Mouse (Mus musculus) granulocyte monocyte progenitor cell, adult 5-6 weeks (primary cell): ENCODE measurements around the gene Fkbp11. TPM values are rescaled to one million over a fixed set of nuclear protein-coding genes. Genes with fewer than 3 reads are reported as not detected.
"Not testable (repeated sequence)": the region's sequence is repeated elsewhere in the genome, so short reads cannot be mapped to it uniquely, and the experiment has no call there.

Source experiments
- ATAC-seq: replicated peaks from 2 replicates; pipeline ENCODE4 v1.8.0; 2016; ENCODE audit warnings: mild to moderate bottlenecking, moderate TSS enrichment, inconsistent platforms; ENCODE audit not compliant: poor library complexity, severe bottlenecking
- total RNA-seq, 2 experiments: library from RNA; stranded (forward) in 1 of 2; stranded (reverse) in 1 of 2; fragments of 200-712, 200-1000 nt in 1 of 2; fragments of >200 nt in 1 of 2; fragmentation: Nextera tagmentation in 1 of 2; gene quantifications; 2 replicates each; pipeline ENCODE4 v1.2.3; 2014 to 2017

The Fkbp11 gene
- total RNA-seq (2014; fragmentation: Nextera tagmentation) (37.6 and 39.9 TPM in 2 replicates), total RNA-seq (2017) (63.8 and 66.3 TPM in 2 replicates)

GRCm38 (mm10) chr15:98727443-98728321 lies at the start of gene Fkbp11:
TSS of gene Fkbp11 (minus strand) at chr15:98728198.
- ATAC-seq: peak; percentile 77

- 0 out of 2 replicates have a peak, but pooled peaks have one; percentile 8 for ATAC-seq
Measured at GRCm38 (mm10) chr15:98777762-98778161, 49.8 kb upstream of the Fkbp11 start, which contains the start of gene Wnt10b. TSS of gene Wnt10b (minus strand) at chr15:98778150.

GRCm38 (mm10) chr15:98777005-98777616 lies 49.1 kb upstream of the Fkbp11 start:
- no peak for ATAC-seq

GRCm38 (mm10) chr15:98776280-98777004 lies 48.4 kb upstream of the Fkbp11 start:
- ATAC-seq: peak; percentile 47

- ATAC-seq: no peak
Measured at GRCm38 (mm10) chr15:98775533-98775932, 47.5 kb upstream of the Fkbp11 start.

GRCm38 (mm10) chr15:98774096-98774495 lies 46.1 kb upstream of the Fkbp11 start:
- no peak for ATAC-seq

GRCm38 (mm10) chr15:98772511-98773211 lies 44.7 kb upstream of the Fkbp11 start:
- ATAC-seq: peak; percentile 77

- ATAC-seq: no peak
Measured at GRCm38 (mm10) chr15:98771813-98772425, 43.9 kb upstream of the Fkbp11 start.

- ATAC-seq: no peak
Measured at GRCm38 (mm10) chr15:98768259-98768658, 40.3 kb upstream of the Fkbp11 start.

GRCm38 (mm10) chr15:98765929-98766328 lies 37.9 kb upstream of the Fkbp11 start:
- no peak for ATAC-seq

GRCm38 (mm10) chr15:98762670-98763529 lies 34.9 kb upstream of the Fkbp11 start, which contains the start of gene Arf3:
TSS of gene Arf3 (minus strand) at chr15:98763214.
- peak; percentile 88 for ATAC-seq

GRCm38 (mm10) chr15:98762201-98762621 lies 34.2 kb upstream of the Fkbp11 start:
- ATAC-seq: peak; percentile 67

GRCm38 (mm10) chr15:98754125-98754524 lies 26.1 kb upstream of the Fkbp11 start:
- no peak for ATAC-seq

GRCm38 (mm10) chr15:98753021-98753423 lies 25.0 kb upstream of the Fkbp11 start:
- ATAC-seq: no peak

GRCm38 (mm10) chr15:98749093-98749492 lies 21.1 kb upstream of the Fkbp11 start:
- no peak for ATAC-seq

GRCm38 (mm10) chr15:98747296-98747695 lies 19.3 kb upstream of the Fkbp11 start:
- ATAC-seq: no peak

GRCm38 (mm10) chr15:98746344-98746965 lies 18.5 kb upstream of the Fkbp11 start:
- no peak for ATAC-seq

GRCm38 (mm10) chr15:98743863-98744262 lies 15.9 kb upstream of the Fkbp11 start:
- not testable (repeated sequence) for ATAC-seq
